Mouse (Mus musculus): Measurements from ENCODE around the gene Ptprj.

Gene Ptprj

DNA sequence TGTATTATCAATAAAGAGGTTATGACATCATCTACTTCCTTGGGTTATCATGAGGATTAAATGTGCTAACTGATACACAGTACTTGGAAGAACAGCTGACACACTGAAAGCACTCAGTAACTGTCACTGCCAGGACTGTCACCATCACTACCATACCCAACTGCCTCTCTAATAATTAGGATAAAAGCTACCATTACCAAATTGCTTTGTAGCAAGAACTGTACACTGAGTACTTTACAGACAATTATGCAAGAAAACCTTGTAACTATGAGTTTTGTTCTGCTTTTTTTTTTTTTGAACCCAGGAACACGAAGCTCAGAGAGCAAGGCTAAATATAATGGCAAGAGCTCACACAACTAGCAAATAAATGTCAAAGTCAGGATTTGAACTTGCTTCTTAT lies 58.5 kb downstream of the Ptprj start:
- DNase-seq (ENCODE audit: low spot score): no peak

GRCm38 (mm10) chr2:90518296-90518695 lies 62.2 kb downstream of the Ptprj start:
- DNase-seq (ENCODE audit: low spot score): no peak

DNA sequence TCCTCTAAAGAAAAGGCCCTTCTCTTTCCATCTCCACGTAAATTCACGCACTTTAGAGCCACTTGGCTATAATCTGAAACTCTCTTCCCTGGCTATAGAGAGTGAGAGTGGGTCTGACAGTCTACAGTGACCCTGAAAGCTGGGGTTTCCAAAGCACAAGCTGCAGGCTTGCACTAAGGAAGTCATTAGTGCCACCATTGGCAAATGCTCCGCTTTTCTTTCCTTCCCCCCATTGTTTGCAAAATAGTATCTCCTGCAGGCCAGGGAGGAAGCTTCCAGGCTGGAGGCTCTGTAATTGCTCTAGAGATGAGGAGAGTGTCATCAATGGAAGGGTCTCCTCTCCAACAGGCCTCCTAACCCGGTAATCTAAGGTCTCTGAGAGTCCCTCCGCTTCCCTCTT lies 65.5 kb downstream of the Ptprj start:
- DNase-seq (ENCODE audit: low spot score): no peak

- DNase-seq (ENCODE audit: low spot score): no peak
Measured at GRCm38 (mm10) chr2:90509268-90509667, 71.2 kb downstream of the Ptprj start.

- DNase-seq (ENCODE audit: low spot score): no peak
Measured at GRCm38 (mm10) chr2:90506143-90506542, 74.3 kb downstream of the Ptprj start.

- DNase-seq (ENCODE audit: low spot score): no peak
Measured at GRCm38 (mm10) chr2:90504731-90505171, 75.7 kb downstream of the Ptprj start.

DNA sequence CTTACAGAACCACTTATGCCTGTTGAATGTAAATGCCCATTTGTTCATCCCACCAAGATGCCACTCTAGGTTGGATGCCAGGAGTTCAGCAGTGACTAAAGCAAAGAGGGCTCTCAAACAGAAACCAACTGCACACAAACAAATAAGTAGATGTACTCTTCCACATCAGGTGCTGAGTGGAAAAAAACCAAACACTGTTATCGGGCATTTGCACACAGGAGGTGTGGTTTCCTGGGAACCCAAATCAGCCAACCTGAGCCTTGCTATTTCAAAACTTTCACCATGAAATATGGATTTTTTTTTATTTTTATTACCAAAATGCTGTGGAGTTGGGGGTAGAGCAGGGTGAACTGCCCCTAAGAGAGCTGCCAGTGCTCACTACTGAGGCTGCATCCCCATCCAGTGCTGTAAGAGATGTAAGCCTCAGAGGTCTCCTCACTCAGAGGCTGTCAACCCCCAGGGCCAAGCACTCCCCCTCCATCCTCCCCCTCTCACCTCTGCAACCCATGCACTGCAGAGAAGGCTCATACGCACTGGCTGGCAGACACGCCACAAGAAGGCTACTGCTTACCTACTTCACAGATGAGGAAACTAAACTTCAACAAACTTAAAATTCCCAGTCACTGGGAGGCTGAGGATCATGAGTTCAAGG lies 77.1 kb downstream of the Ptprj start:
- DNase-seq (ENCODE audit: low spot score): no peak

GRCm38 (mm10) chr2:90502738-90503137 lies 77.7 kb downstream of the Ptprj start:
- no peak for DNase-seq (ENCODE audit: low spot score)

GRCm38 (mm10) chr2:90501708-90502107 lies 78.7 kb downstream of the Ptprj start:
- DNase-seq (ENCODE audit: low spot score): no peak

DNA sequence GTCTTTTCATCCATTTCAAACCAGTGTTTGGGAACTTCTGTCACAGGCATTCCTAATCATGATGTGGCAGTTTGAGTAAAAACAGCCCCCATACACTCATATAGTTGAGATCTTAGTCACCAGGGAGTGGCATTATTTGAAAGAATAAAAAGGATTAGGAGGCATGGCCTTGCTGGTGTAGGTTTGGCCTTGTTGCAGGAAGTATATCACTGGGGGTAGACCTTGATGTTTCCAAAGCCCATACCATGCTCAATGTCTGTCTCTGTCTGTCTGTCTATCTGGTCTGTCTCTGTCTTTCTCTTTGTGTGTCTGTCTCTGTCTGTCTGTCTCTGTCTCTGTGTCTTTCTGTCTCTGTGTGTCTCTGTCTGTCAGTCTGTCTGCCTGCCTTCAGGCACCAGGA lies 79.6 kb downstream of the Ptprj start:
- no peak for DNase-seq (ENCODE audit: low spot score)

DNA sequence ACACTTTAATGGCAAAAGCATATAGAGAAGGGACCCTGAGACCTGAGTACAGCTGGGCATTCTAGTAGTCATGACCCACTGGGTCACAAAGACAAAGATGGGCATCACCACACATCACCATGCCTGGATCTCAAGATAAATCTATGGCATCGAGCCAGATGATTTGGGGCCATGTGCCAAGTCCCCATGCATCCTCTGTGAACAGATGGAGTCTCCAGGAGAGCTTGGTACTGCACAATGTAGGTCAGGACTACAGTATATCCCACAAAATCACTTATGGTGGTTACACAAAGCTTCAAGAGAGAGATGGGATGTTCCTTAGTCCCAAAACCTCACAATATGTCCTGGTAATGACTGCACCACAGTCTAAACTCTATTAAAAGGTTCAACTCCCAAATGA lies 81.4 kb downstream of the Ptprj start:
- DNase-seq (ENCODE audit: low spot score): no peak

GRCm38 (mm10) chr2:90497551-90497950 lies 82.9 kb downstream of the Ptprj start:
- no peak for DNase-seq (ENCODE audit: low spot score)

DNA sequence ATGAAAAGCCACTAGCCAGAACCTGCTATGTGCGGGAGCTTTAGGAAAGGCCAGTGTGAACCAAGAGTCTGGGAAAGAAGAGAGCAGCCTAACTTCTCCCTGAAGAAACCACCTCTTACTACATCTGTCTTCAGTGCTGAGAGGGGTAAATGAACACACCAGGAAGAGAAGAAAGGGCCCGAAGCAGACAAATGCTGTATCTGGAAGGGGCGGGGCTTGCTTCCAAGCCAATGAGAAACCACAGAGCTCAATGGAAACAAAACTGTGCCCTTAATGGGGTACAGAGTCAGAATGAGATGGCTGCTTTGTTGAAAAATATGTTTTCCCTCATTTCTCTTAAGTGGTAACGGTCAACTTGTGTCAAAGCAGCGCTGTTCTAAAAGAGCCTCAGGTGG lies 83.8 kb downstream of the Ptprj start:
- DNase-seq (ENCODE audit: low spot score): no peak

GRCm38 (mm10) chr2:90496012-90496679 lies 84.3 kb downstream of the Ptprj start:
- no peak for DNase-seq (ENCODE audit: low spot score)

DNA sequence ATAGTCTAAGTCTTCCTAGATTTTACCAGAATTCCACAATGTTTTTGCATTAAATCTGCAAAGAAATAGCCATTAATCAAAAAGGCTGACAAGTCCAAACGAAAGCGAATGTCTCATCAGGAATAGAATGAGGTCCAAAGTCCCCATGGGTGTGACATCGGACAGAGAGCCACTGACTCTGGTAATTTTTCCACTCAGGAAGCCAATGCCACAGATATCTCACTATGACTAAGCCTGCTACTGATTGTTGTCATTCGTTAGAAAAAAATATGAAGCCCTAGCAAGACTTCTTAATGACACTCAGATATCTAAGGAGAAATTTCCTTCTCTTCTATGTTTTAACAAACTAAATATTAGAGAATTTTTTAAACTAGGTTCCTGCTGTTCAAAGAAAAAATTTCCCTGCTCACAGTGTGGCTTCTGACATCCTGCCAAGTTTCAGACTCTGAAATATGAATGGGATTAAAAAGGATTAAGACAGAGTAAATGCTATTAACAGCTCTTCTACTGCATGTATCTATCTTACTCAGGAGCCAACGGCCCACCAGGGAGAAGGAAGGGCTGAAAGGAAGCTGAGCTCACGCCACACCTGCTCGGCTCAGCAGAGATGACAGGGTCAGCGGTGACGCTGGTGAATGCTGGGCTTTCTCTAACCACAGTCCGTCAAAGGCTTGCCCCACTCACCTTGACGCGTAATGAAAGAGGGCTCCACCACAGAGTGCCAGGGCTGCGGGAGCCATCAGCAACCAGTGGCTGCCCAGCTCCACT lies 90.0 kb downstream of the Ptprj start:
- no peak for DNase-seq (ENCODE audit: low spot score)

GRCm38 (mm10) chr2:90489839-90490238 lies 90.6 kb downstream of the Ptprj start:
- no peak for DNase-seq (ENCODE audit: low spot score)

- no peak for DNase-seq (ENCODE audit: low spot score)
Measured at GRCm38 (mm10) chr2:90488690-90489590, 91.5 kb downstream of the Ptprj start.

DNA sequence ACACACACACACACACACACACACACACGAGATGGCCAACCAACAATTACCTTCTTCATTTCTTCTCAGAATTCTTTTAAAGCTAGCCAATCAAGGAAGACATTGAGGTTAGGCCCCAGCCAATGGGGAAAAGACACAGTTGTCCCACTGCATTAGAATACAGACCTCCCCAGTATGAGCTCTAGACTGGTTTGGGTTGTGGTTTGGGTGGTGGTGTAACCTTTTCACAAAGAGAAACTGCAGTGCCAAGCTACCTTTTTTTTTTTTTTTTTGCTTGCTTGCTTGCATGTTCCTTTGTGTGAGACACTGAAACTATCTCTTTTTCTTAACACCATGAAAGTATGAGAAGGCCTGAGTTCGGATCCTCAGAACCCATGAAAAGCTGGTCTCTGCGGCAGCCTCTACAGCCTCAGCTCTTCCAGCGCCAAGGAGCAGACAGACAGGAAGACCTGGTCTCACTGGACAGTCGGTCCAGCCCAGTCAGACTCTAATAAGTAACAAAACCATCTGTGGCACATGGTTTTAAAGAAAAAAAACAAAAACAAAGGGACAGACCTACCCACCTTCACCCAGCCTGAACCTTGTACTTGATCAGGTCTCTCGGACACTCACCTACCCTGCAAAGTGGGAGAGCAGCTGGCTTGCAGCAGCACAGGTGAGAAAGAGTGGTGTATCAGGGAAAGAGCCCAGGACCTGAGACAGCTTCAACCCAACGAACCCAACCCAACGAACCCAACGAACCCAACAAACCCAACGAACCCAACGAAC lies 92.8 kb downstream of the Ptprj start:
- DNase-seq (ENCODE audit: low spot score): no peak

DNA sequence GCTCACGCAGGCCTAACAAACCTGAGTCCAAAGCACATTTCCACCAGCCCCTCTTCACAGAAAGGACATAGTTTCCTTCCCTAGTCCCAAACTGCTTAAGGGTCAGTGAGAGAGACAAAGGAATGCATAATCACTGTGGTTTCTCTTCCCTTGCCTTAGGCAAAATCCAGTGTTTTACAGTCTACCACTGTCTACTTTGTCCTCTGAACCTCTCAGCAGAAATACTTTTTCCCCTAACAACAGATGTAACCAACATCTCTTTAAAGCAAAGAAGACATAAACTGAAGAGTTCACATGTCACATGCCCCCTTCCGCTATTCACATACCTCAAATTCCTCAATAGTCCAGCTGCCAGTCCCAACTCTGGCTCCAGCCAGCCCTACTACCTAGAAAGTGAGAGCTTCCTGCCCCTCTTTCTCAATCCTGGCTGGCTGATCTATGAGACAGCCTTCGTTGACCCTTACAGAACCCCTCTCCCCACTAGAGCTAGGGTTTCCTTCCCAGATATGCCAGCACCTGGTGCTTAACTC lies 94.2 kb downstream of the Ptprj start:
- no peak for DNase-seq (ENCODE audit: low spot score)

DNA sequence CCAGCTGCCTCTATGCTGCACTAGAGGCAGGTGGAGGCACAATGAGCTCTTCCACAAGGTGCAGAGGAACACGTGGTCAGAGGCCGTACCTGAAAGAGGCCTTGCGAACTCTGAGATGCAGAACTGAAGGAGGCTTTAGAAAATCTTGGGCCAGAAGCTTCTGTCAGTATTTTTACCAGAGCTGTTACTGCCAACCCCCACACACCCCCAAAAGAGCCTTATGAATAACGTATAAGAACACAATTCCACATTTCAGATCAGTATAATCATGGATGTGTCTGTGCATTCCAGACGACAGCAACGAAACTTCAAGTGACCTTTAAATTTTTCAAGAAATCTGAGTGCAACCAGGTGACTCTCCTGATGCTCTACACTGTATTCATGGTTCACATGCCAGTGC lies 98.9 kb downstream of the Ptprj start:
- DNase-seq (ENCODE audit: low spot score): no peak

GRCm38 (mm10) chr2:90480747-90481308 lies 99.6 kb downstream of the Ptprj start:
- no peak for DNase-seq (ENCODE audit: low spot score)
